Mouse (Mus musculus): ENCODE results near the gene Dlgap1. TPM values are rescaled to one million over a fixed set of nuclear protein-coding genes. Genes with fewer than 3 reads are reported as not detected.
A peak's percentile ranks its signal among the peaks of the same experiment; 100 is the strongest.
"Not testable (repeated sequence)": the region's sequence is repeated elsewhere in the genome, so short reads cannot be mapped to it uniquely, and the experiment has no call there.

The Dlgap1 gene
- polyA plus RNA-seq, 1 experiment, result 310 TPM

GRCm38 (mm10) chr17:70815001-70815400 lies 846.1 kb downstream of the Dlgap1 start:
- H3K27ac ChIP-seq (ENCODE audit: insufficient read depth, low read length), result no peak overlapping the region
- H3K4me1 ChIP-seq (ENCODE audit: control insufficient read depth, insufficient read depth, low read length), result no peaks in the 10 kb centered on the region
- TF ChIP-seq CTCF (IDR thresholded peaks at IDR 0.05; ENCODE audit: extremely low read depth, insufficient read depth, low read length) (no peak), POLR2A (IDR thresholded peaks at IDR 0.05; ENCODE audit: extremely low read depth, insufficient read depth, low read length) (no peak)
- H3K4me3 ChIP-seq (ENCODE audit: insufficient read depth, low read length), result no peak overlapping the region

GRCm38 (mm10) chr17:70817862-70818451 lies 849.1 kb downstream of the Dlgap1 start:
- no peak for TF ChIP-seq POLR2A (IDR thresholded peaks at IDR 0.05; ENCODE audit: extremely low read depth, insufficient read depth, low read length)
- TF ChIP-seq CTCF (IDR thresholded peaks at IDR 0.05; ENCODE audit: extremely low read depth, insufficient read depth, low read length), result no peak
- Histone ChIP-seq H3K27ac (ENCODE audit: insufficient read depth, low read length) (no peak overlapping the region), H3K4me3 (ENCODE audit: insufficient read depth, low read length) (no peak overlapping the region), H3K4me1 (ENCODE audit: control insufficient read depth, insufficient read depth, low read length) (no peaks in the 10 kb centered on the region)

GRCm38 (mm10) chr17:70823083-70823482 lies 854.2 kb downstream of the Dlgap1 start:
- TF ChIP-seq CTCF (IDR thresholded peaks at IDR 0.05; ENCODE audit: extremely low read depth, insufficient read depth, low read length), result no peak
- no peak overlapping the region for H3K27ac ChIP-seq (ENCODE audit: insufficient read depth, low read length)
- no peaks in the 10 kb centered on the region for H3K4me1 ChIP-seq (ENCODE audit: control insufficient read depth, insufficient read depth, low read length)

GRCm38 (mm10) chr17:70826227-70826626 lies 857.4 kb downstream of the Dlgap1 start:
- 0 out of 2 replicates have a peak overlapping the region, but pooled peaks have one; percentile 1 for H3K4me3 ChIP-seq (ENCODE audit: insufficient read depth, low read length)
- TF ChIP-seq POLR2A (IDR thresholded peaks at IDR 0.05; ENCODE audit: extremely low read depth, insufficient read depth, low read length) (peak; percentile 62; the same call in 1 of the 2 replicates), CTCF (IDR thresholded peaks at IDR 0.05; ENCODE audit: extremely low read depth, insufficient read depth, low read length) (no peak)

More at GRCm38 (mm10) chr17:70823083-70823482, 854.2 kb downstream of the Dlgap1 start:
- no peak overlapping the region for H3K4me3 ChIP-seq (ENCODE audit: insufficient read depth, low read length)

GRCm38 (mm10) chr17:70827463-70828179 lies 858.7 kb downstream of the Dlgap1 start:
- H3K4me1 ChIP-seq (ENCODE audit: control insufficient read depth, insufficient read depth, low read length); H3K27ac ChIP-seq (ENCODE audit: insufficient read depth, low read length); H3K4me3 ChIP-seq (ENCODE audit: insufficient read depth, low read length): not testable (repeated sequence)

More at GRCm38 (mm10) chr17:70826227-70826626, 857.4 kb downstream of the Dlgap1 start:
- Histone ChIP-seq H3K27ac (ENCODE audit: insufficient read depth, low read length) (no peak overlapping the region), H3K4me1 (ENCODE audit: control insufficient read depth, insufficient read depth, low read length) (no peaks in the 10 kb centered on the region)

GRCm38 (mm10) chr17:70828180-70828528 lies 859.3 kb downstream of the Dlgap1 start:
- Histone ChIP-seq H3K4me3 (ENCODE audit: insufficient read depth, low read length) (no peak overlapping the region), H3K4me1 (ENCODE audit: control insufficient read depth, insufficient read depth, low read length) (no peaks in the 10 kb centered on the region), H3K27ac (ENCODE audit: insufficient read depth, low read length) (no peak overlapping the region)
- TF ChIP-seq POLR2A (IDR thresholded peaks at IDR 0.05; ENCODE audit: extremely low read depth, insufficient read depth, low read length), result no peak
- TF ChIP-seq CTCF (IDR thresholded peaks at IDR 0.05; ENCODE audit: extremely low read depth, insufficient read depth, low read length), result no peak

- H3K4me1 ChIP-seq (ENCODE audit: control insufficient read depth, insufficient read depth, low read length), result no peaks in the 10 kb centered on the region
- H3K4me3 ChIP-seq (ENCODE audit: insufficient read depth, low read length), result no peak overlapping the region
- H3K27ac ChIP-seq (ENCODE audit: insufficient read depth, low read length), result no peak overlapping the region
- no peak for TF ChIP-seq CTCF (IDR thresholded peaks at IDR 0.05; ENCODE audit: extremely low read depth, insufficient read depth, low read length)
- TF ChIP-seq POLR2A (IDR thresholded peaks at IDR 0.05; ENCODE audit: extremely low read depth, insufficient read depth, low read length), result no peak
These were observed 859.7 kb downstream of the Dlgap1 start for GRCm38 (mm10) chr17:70828569-70828968.

- H3K4me1 ChIP-seq (ENCODE audit: control insufficient read depth, insufficient read depth, low read length), result no peaks in the 10 kb centered on the region
- H3K27ac ChIP-seq (ENCODE audit: insufficient read depth, low read length), result no peak overlapping the region
- no peak overlapping the region for H3K4me3 ChIP-seq (ENCODE audit: insufficient read depth, low read length)
- no peak for TF ChIP-seq POLR2A (IDR thresholded peaks at IDR 0.05; ENCODE audit: extremely low read depth, insufficient read depth, low read length)
- TF ChIP-seq CTCF (IDR thresholded peaks at IDR 0.05; ENCODE audit: extremely low read depth, insufficient read depth, low read length), result no peak
These were observed 860.3 kb downstream of the Dlgap1 start for GRCm38 (mm10) chr17:70829217-70829616.

- H3K27ac ChIP-seq (ENCODE audit: insufficient read depth, low read length), result no peak overlapping the region
- H3K4me1 ChIP-seq (ENCODE audit: control insufficient read depth, insufficient read depth, low read length), result no peaks in the 10 kb centered on the region; the same call in 1 of the 2 replicates
- TF ChIP-seq POLR2A (IDR thresholded peaks at IDR 0.05; ENCODE audit: extremely low read depth, insufficient read depth, low read length) (no peak), CTCF (IDR thresholded peaks at IDR 0.05; ENCODE audit: extremely low read depth, insufficient read depth, low read length) (no peak)
- H3K4me3 ChIP-seq (ENCODE audit: insufficient read depth, low read length), result no peak overlapping the region
These were observed 861.3 kb downstream of the Dlgap1 start for GRCm38 (mm10) chr17:70829943-70830715.
